Mouse (Mus musculus) liver, adult 2 months (tissue): Measurements from ENCODE around the gene Dglucy.

Source experiments
- CTCF ChIP-seq: fragments of 200-500 bp; IDR thresholded peaks from 2 replicates; pipeline ENCODE4 v1.5.1; 2011; ENCODE audit warnings: low read depth, low read length, control low read depth
- POLR2A ChIP-seq: fragments of 200-500 bp; IDR thresholded peaks from 2 replicates; pipeline ENCODE4 v1.6.1; 2011; ENCODE audit warnings: low read length, control low read depth; ENCODE audit not compliant: insufficient read depth; ENCODE audit errors: extremely low read depth

GRCm38 (mm10) chr12:100819965-100820364 is 41.1 kb downstream of the Dglucy start:
- no peak for TF ChIP-seq CTCF
- no peak for TF ChIP-seq POLR2A
